Mouse (Mus musculus): ENCODE data around the gene Necap2. TPM values are rescaled to one million over a fixed set of nuclear protein-coding genes. Genes with fewer than 3 reads are reported as not detected.

The Necap2 gene
- total RNA-seq (2018; cell fraction: chromatin; rRNA removed), result 100 to 1,000 TPM in 24 of 26 experiments, 10 to 100 TPM in 2; 98.8 to 265 (median 137) TPM
- total RNA-seq (2018; cell fraction: cytosol; rRNA removed), result 100 to 1,000 TPM; 164 to 211 (median 187) TPM
- 100 to 1,000 TPM in 23 of 26 experiments, 10 to 100 TPM in 3; 83.4 to 190 (median 122) TPM for total RNA-seq (2018; cell fraction: nucleus; rRNA removed)
- polyA plus RNA-seq (2018), result 143 to 205 TPM (median 159 TPM) in 3 replicates

DNA sequence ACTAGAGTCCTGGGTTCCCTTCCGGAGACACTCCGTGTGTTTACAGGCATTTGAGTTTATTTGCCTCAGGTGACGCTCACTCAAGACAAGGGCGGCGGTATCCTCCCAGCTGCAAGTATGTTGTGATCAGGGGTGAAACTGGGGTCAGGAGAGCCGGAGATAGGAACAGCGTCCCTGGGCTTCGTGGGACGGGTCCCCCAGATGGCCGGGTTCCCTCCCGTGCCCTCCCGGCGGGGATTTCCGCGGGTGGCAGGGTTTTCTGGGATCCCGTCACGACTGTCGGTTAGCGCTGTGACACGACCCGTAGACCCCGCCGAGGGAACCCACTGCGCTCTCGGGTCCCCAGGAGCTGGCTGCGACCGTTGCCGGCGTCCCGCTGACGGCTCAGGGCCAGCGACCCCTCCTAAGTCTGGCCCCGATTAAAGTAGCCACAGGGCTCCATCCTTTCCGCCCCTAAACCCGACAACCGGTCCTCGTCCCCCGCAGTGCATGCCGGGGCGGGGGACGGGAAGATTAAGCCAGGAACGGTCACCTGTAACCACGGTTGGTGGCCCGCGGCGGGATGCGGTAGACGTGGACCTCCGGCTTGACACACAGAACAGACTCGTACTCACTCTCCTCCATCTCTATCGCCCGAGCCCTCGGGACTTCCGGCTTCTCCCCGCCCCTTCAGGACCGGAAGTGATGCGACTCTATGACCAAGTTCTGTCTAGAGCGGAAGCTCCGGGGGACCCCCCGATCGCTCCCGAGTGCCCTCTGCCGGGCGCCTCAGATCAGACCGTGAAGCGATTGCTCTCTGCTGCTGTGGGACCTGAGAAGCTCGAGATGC is at the start of gene Necap2:
TSS of gene Necap2 (minus strand) at position 677 of the 829 bp plus-strand sequence.
- Histone ChIP-seq H3K27ac (peak within 1 kb of the TSS; percentile 87), H3K36me3 (ENCODE audit: inconsistent target) (peaks cover 13% of the 10 kb centered on the region), H3K4me3 (ENCODE audit: inconsistent target) (peak within 1 kb of the TSS; percentile 93), H3K79me2 (ENCODE audit: inconsistent target) (peaks cover 50% of the 10 kb centered on the region)
- under 1% methylated on average over 63 of the region's 67 CpGs for WGBS (ENCODE audit: missing documents)

DNA sequence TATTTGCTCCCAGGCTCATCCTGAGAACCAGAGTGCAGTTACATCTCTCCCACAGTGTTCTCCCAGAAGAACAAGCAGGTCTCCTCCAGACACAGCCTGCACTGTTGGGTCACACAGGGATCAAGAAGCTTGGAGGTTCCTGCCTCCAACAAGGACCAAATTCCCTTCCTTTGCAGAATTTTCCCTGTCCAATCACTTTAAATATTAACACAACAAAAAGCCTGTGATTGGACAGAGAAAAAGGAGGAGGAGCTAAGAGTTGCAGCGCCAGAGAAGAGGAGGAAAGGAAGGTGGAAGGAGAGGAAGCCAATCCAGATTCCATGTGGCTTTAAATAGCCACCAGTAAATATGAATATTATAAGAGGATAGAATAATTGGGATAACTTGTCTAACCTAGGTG is 44.9 kb upstream of the Necap2 start:
- WGBS (ENCODE audit: missing documents), result 67% methylated on average over 1 of the region's 1 CpGs
- no peak overlapping the region for H3K4me3 ChIP-seq (ENCODE audit: inconsistent target)
- H3K36me3 ChIP-seq (ENCODE audit: inconsistent target), result peaks cover 25% of the 10 kb centered on the region; the same call in 1 of the 2 replicates
- peaks cover 100% of the 10 kb centered on the region for H3K79me2 ChIP-seq (ENCODE audit: inconsistent target)
- no peak overlapping the region for H3K27ac ChIP-seq

DNA sequence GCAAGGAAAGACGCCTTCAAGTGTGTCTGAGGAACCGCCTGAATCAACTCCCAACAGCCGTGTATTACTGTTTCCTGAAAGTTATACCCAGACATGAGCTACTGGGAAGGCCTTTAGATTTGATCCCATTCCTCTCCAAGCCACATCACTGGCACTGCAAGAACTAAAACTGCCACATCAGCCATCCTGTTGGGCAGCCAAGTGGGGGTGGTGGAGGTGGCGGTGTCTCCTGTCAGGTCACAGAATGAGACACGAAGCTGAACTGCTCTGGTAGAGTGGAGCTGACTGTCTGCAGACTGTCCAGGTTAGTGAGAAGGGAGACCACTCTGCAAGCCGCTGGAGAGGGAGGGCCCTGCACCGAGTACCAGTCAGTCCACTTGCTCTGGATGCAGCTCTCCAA is 44.5 kb upstream of the Necap2 start:
- no peak overlapping the region for H3K4me3 ChIP-seq (ENCODE audit: inconsistent target)
- 71% methylated on average over 7 of the region's 7 CpGs for WGBS (ENCODE audit: missing documents)
- H3K36me3 ChIP-seq (ENCODE audit: inconsistent target), result peaks cover 29% of the 10 kb centered on the region; the same call in 1 of the 2 replicates
- peaks cover 100% of the 10 kb centered on the region for H3K79me2 ChIP-seq (ENCODE audit: inconsistent target)
- no peak overlapping the region for H3K27ac ChIP-seq

DNA sequence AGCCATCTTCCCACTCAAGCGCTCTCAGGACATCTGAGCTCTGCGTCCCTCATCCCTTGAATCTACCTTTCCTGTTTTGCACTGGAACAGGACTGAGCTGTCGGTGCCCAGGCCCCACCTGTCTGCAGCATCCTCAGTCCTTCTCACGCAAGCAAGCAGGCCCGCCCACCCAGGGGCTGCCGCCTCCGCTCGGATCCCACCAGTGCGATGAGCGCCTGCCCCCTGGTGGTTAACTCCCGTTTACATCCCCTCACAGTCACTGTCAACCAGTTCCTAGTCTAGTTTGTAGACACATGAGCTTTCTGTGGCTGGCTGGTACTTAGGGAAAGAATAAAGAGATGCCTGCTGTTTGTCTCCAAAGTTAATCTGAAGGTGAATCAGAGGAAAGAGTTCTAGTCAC is 42.5 kb upstream of the Necap2 start:
- 65% methylated on average over 11 of the region's 11 CpGs for WGBS (ENCODE audit: missing documents)
- peaks cover 44% of the 10 kb centered on the region for H3K36me3 ChIP-seq (ENCODE audit: inconsistent target)
- no peak overlapping the region for H3K27ac ChIP-seq
- no peak overlapping the region for H3K4me3 ChIP-seq (ENCODE audit: inconsistent target)
- H3K79me2 ChIP-seq (ENCODE audit: inconsistent target), result peaks cover 96% of the 10 kb centered on the region

DNA sequence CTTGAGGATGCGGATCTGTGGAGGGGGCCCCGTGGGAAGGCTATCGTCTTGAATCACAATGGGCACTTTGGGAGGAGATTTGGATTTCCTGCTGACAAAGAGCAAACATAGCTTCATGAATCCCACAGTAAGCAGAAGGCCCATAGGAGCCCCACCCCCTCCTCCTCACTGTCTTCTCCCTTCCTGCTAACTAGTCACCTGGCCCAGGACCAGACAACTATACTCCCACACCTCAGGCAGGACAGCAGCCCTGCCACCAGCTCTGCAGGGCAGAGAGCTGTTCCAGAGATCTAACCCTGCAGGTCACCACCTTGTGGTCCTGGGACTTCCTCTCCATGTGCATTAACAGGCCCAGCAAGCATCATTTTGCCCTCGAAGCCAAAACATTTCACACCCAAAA is 40.5 kb upstream of the Necap2 start:
- Histone ChIP-seq H3K36me3 (ENCODE audit: inconsistent target) (peaks cover 64% of the 10 kb centered on the region), H3K27ac (no peak overlapping the region), H3K4me3 (ENCODE audit: inconsistent target) (no peak overlapping the region), H3K79me2 (ENCODE audit: inconsistent target) (peaks cover 76% of the 10 kb centered on the region)
- WGBS (ENCODE audit: missing documents), result 81% methylated on average over 4 of the region's 4 CpGs

DNA sequence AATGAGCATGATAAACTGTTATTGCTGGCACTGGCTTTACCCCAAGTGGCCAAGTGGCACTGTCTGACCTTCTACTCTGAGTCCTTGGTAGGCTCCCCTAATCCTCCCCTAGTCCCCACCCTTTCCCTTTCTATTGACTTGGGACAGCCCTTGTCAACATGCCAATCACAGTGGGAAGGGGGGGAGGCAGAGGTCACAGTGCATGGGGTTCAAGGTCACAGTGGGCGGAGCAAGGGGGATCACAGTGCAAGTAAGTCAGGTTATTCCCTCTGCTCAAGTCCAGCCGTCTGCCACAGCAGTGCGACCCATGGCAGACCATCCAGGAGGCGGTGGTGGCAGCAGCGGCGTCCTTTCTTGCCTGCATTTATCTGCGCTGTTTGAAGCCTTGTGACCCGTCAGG is 37.2 kb upstream of the Necap2 start:
- Histone ChIP-seq H3K79me2 (ENCODE audit: inconsistent target) (peaks cover 43% of the 10 kb centered on the region), H3K4me3 (ENCODE audit: inconsistent target) (no peak overlapping the region), H3K27ac (no peak overlapping the region), H3K36me3 (ENCODE audit: inconsistent target) (peaks cover 83% of the 10 kb centered on the region)
- 97% methylated on average over 8 of the region's 8 CpGs for WGBS (ENCODE audit: missing documents)

DNA sequence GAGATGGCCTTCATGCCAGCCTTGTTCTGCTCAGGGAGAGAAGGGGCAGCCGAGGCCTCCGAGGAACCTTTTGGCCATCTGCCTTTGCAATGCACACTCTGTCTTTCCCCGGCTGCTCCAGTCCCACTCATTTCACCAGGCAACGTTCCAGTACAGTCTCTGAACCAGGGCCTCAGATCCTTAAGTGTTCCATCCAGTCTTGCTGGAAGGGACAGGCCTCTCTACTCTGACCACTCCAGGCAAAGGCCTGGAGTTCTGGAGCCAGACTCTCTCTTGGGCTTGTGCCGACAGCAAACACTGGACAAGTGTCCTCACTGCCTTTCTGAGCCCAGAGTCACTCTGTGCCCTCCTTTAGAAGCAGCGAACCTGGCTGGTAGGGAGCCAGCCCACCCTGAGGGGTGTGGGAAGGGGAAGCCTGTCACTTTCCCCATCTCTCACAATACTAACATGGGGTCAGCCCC is 36.4 kb upstream of the Necap2 start:
- Histone ChIP-seq H3K27ac (no peak overlapping the region), H3K36me3 (ENCODE audit: inconsistent target) (peaks cover 83% of the 10 kb centered on the region), H3K79me2 (ENCODE audit: inconsistent target) (peaks cover 35% of the 10 kb centered on the region), H3K4me3 (ENCODE audit: inconsistent target) (no peak overlapping the region)
- 96% methylated on average over 6 of the region's 6 CpGs for WGBS (ENCODE audit: missing documents)

DNA sequence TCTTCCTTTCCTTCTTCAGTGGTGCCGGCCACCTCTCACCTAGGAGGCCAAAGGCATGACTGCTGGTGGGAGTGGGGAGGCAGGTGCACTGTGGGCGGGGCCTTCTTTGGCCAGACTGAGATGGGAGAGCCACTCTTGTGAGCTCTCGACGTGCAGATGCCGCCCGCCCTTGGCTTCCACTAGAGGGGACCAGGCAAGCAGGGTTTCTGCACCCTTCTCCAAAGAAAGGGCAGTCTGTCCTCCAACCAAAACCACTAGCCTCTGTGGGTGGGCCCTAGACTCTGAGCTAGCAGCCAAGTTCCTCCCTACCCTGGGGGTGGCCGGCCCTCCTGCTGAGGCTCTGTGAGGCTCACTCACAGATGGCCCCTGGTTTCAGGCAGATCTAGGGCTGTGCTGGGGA is 35.7 kb upstream of the Necap2 start:
- Histone ChIP-seq H3K4me3 (ENCODE audit: inconsistent target) (no peak overlapping the region), H3K79me2 (ENCODE audit: inconsistent target) (peaks cover 28% of the 10 kb centered on the region), H3K27ac (no peak overlapping the region), H3K36me3 (ENCODE audit: inconsistent target) (peaks cover 76% of the 10 kb centered on the region)
- WGBS (ENCODE audit: missing documents), result 92% methylated on average over 6 of the region's 7 CpGs

DNA sequence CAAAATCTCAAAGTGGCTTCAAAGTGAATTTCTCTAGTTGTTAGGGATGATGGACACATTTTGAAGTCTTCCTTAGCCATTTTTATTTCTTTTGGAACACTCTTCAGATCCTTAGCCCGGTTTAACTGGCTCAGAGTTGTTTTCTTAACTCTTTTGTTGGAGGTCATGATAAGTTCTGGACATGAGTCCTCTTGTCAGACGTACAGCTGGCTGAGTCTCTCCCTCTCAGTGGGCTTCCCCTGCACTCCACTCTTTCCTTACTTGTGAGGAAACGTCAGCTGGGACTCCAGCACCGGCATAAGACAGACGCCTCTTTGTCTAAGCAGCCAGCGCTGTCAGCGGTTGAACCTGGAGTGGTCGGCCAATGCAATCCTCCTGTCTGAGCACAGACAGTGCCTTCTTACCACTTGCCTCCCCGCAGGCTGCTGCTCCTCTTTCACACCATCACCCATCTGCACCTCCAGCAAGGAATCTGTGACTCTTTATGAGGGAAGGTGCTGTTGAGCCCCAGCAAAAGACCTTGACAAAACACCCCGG is 30.1 kb upstream of the Necap2 start:
- Histone ChIP-seq H3K36me3 (ENCODE audit: inconsistent target) (peaks cover 20% of the 10 kb centered on the region; the same call in 1 of the 2 replicates), H3K27ac (no peak overlapping the region), H3K79me2 (ENCODE audit: inconsistent target) (no peaks in the 10 kb centered on the region), H3K4me3 (ENCODE audit: inconsistent target) (no peak overlapping the region)
- 60% methylated on average over 10 of the region's 10 CpGs for WGBS (ENCODE audit: missing documents)

DNA sequence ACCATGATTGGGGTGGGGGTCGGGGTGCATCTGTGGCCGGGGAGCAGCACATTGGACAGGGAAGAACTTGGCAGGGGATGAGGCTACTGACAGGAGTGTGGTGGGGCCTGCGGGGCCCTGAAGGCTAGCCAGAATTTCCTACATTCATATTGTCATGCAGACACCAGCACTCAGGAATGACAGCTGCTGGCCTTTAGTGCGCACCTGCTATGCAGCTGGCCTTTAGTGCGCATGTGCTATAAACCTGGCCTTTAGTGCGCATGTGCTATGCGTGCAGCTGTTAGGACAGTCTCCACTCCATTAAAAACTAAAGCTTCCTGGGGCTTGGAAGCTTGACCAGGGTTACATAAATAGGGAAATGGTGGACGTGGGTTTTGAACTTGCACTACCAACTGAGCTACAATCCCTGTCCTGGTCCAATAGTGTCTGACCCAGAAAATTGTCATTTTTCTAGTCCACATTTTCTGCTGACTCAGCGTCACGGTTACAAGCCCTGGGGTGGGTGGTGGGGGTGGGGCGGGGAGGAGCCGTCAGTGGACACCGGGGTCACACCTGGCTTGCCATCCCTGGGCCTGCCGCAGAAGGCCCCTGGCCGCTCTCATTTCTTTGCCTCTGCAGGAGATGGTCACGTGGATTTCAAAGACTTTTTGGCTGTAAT is 28.5 kb upstream of the Necap2 start:
- peaks cover 4% of the 10 kb centered on the region; the same call in 1 of the 2 replicates for H3K36me3 ChIP-seq (ENCODE audit: inconsistent target)
- no peak overlapping the region for H3K4me3 ChIP-seq (ENCODE audit: inconsistent target)
- no peaks in the 10 kb centered on the region for H3K79me2 ChIP-seq (ENCODE audit: inconsistent target)
- 89% methylated on average over 16 of the region's 16 CpGs for WGBS (ENCODE audit: missing documents)
- H3K27ac ChIP-seq, result no peak overlapping the region

DNA sequence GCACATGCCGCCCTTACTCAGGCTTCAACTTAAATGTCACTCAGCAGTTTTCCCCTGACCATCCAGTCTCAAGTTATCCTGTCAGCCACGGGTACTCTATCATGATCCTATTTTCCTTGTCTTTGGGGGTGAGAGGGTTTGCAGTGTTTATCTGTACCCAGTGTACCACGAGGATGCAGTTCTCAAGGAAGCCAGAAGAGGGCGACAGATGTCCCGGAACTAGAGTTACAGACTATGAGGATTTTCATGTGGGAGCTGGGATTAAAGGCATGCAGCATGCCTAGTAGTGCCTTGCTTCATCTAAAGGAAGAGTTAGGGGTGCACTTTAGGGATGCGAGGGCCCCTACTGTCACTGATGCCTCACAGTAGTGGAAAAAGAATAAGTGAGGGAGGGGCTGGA is 23.7 kb upstream of the Necap2 start:
- Histone ChIP-seq H3K27ac (no peak overlapping the region), H3K79me2 (ENCODE audit: inconsistent target) (no peaks in the 10 kb centered on the region)
- 75% methylated on average over 6 of the region's 6 CpGs for WGBS (ENCODE audit: missing documents)

DNA sequence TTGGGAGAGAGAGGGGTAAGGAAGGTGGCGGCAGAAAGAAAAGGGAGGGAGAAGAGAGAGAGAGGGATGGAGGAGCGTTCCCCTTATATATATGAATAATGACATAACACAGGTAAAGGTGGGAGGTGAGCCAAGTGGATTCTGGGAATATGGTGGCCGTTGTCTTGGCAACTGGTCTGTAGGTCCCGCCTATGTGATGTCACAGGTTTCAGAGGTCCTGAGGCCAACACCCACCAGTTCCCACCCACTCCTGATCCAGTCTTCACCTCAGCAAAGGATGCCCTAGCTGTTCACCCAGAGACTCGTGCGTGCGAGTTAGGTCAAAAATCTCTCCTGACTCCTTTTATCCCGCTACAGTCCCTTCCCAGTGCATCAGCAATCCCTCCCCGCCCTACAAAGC is 23.1 kb upstream of the Necap2 start:
- 95% methylated on average over 9 of the region's 9 CpGs for WGBS (ENCODE audit: missing documents)
- no peaks in the 10 kb centered on the region for H3K36me3 ChIP-seq (ENCODE audit: inconsistent target)

More for the DNA sequence above, 23.7 kb upstream of the Necap2 start:
- H3K4me3 ChIP-seq (ENCODE audit: inconsistent target), result no peak overlapping the region
- H3K36me3 ChIP-seq (ENCODE audit: inconsistent target), result no peaks in the 10 kb centered on the region

DNA sequence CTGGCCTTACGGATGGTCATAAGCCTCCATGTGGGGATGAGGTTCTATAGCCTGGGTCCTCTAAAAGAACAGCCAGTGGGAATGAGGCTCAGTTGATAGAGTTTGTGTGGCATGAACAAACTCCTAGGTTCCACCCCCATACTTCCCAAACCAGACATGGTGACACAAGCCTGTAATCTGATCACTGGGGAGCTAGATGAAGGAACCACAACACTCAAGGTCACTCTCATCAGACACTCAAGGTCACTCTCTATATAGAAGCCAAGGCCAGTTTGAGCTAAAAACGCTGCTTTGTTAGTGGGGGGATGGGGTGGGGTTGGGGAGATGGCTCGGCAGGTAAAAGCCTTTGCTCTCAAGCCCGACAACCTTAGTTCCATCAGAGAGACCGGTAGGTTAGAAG is 21.8 kb upstream of the Necap2 start:
- Histone ChIP-seq H3K79me2 (ENCODE audit: inconsistent target) (no peaks in the 10 kb centered on the region), H3K4me3 (ENCODE audit: inconsistent target) (no peak overlapping the region), H3K27ac (no peak overlapping the region), H3K36me3 (ENCODE audit: inconsistent target) (no peaks in the 10 kb centered on the region)
- WGBS (ENCODE audit: missing documents), result 92% methylated on average over 3 of the region's 5 CpGs

More for the DNA sequence above, 23.1 kb upstream of the Necap2 start:
- H3K4me3 ChIP-seq (ENCODE audit: inconsistent target), result no peak overlapping the region
- H3K27ac ChIP-seq, result no peak overlapping the region
- H3K79me2 ChIP-seq (ENCODE audit: inconsistent target), result no peaks in the 10 kb centered on the region

DNA sequence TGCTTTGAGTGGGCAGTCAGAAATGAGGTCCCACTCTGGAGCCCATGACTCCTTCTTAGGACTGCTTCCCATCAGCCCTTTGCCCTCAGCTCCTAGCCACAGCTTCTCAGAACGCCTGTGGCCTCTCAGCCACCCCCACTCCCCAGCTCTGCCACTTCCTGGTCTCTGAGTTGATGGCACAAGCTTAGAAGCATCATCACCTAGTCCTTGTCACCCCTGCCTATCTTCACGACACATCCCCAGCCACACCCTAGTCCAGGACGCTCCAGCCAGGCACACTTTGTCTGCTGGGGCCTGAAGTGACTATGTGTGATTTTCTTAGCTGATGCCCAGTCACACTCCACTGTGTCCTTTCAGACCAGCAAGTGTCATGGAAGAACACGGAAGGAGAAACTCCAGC is 20.8 kb upstream of the Necap2 start:
- H3K27ac ChIP-seq, result no peak overlapping the region

More for the DNA sequence above, 20.8 kb upstream of the Necap2 start:
- Histone ChIP-seq H3K36me3 (ENCODE audit: inconsistent target) (no peaks in the 10 kb centered on the region), H3K4me3 (ENCODE audit: inconsistent target) (no peak overlapping the region), H3K79me2 (ENCODE audit: inconsistent target) (no peaks in the 10 kb centered on the region)
- WGBS (ENCODE audit: missing documents), result 62% methylated on average over 4 of the region's 4 CpGs
